Mouse (Mus musculus): ENCODE results near the gene Npy5r.

DNA sequence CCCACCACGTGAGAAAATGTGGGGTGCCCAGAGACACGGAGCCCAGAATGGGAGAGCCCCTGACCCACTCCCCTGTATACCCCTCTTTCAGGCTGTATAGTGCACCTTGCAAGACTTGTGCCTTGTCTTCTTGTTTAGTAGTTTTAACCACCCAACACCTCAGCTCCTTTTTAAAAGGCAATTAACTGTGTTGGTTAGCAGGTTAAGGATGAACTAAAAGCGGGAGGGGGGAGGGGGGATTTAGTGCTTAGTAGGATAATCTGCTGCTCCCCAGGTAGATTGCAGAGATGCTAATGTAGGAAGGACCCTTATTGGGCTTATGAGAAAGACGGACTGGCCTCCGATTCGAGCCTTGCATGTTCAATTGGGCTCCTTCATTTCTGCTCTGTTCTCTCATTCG, 10.1 kb upstream of the Npy5r start:
- TF ChIP-seq CTCF (IDR thresholded peaks at IDR 0.05; ENCODE audit: insufficient read depth, low read length) (no peak), POLR2A (IDR thresholded peaks at IDR 0.05; ENCODE audit: borderline replicate concordance, extremely low read depth, low read depth, low read length) (no peak)
